Mouse (Mus musculus): ENCODE results near the gene Gm49336. TPM values are rescaled to one million over a fixed set of nuclear protein-coding genes. Genes with fewer than 3 reads are reported as not detected.

Gm49336 gene
- polyA plus RNA-seq, 1 experiment from 2014 or later: 86.7 TPM

DNA sequence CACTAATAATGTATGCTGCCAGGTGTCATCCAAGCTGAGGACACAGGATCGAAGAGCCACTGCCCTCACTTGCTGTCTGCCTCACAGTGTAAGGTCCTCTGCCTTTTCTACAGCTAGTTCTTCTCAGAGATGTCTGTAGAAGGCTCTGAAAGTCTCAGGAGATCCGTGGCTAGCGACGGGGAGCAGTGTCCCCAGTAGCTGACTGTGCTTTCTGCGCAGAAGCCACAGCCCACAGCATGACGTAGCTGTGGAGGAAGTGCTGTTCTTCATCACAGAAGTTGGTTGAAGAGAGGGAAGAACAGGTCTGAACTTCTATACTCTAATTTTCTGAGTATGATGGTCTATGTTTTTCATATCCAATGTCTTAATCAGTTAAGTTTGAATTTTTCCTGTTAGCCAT, 18.0 kb upstream of the Gm49336 start:
- no peaks in the 10 kb centered on the region for H3K9me3 ChIP-seq (ENCODE audit: control insufficient read depth, low read length)
- H3K4me1 ChIP-seq (ENCODE audit: control insufficient read depth, insufficient read depth, low read length): peaks cover 9% of the 10 kb centered on the region
- DNase-seq (ENCODE audit: low spot score, missing footprints) (no peak), ATAC-seq (ENCODE audit: low FRiP score) (no peak)
- WGBS: 86% methylated on average over 6 of the region's 6 CpGs
- H3K27me3 ChIP-seq (ENCODE audit: control insufficient read depth, insufficient read depth, low read length): no peaks in the 10 kb centered on the region
- H3K36me3 ChIP-seq (ENCODE audit: control insufficient read depth, insufficient read depth, low read length): no peaks in the 10 kb centered on the region
- no peak overlapping the region for H3K4me3 ChIP-seq (ENCODE audit: low read depth, low read length)
- H3K9ac ChIP-seq (ENCODE audit: low read length): no peak overlapping the region
- H3K4me2 ChIP-seq: no peak overlapping the region
- no peak overlapping the region for H3K27ac ChIP-seq (ENCODE audit: low read depth, low read length)

DNA sequence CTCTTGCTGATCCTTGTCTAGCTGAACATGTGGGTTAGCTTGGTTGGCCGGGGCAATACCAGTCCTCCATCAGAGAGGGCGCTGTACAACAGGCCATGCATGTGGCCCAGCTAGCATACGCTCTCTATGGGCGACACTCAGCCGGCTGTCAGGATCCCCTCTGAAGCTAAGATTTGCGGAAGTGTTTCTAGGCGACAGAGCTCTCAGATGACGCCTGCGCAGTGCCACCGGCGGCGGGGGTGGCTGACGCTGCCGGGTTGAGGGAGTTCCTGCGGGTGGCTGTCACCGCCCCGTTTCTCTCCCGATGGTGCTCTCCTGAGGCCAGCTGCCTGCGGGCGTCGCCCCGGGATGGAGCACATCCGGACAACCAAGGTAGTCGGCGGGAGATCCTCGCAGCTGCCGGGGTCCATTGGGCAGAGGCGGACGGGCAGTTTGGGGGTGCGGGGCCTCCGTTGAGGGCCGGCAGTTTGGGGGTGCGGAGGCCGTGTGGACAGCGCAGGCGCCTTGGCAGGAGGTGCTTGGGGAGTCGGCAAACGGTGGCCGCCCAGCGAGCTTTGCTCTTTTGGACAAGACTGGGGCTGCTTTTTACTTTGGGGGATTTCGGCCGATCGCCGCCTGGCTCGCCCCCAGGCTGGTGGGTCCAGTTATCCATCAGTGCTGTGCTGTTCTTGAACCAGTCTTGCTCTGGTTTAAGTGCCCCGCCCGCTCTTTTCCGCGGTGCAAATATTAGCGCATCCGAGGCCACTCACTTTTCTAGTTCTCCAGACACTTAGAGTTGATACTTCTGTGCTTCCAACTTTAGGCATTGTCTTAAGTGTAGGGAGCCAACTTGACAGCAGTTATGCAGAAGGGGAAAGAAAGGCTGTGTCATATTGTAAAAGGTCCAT, 13.9 kb upstream of the Gm49336 start, which contains the start of gene Mtmr6:
TSS of gene Mtmr6 (plus strand) at position 239 of the 887 bp plus-strand sequence.
- H3K27me3 ChIP-seq (ENCODE audit: control insufficient read depth, insufficient read depth, low read length): no peaks in the 10 kb centered on the region
- peak within 1 kb of the TSS; percentile 72 for H3K4me2 ChIP-seq
- H3K9ac ChIP-seq (ENCODE audit: low read length): peak within 1 kb of the TSS; percentile 83
- DNase-seq (ENCODE audit: low spot score, missing footprints) (peak; percentile 99), ATAC-seq (ENCODE audit: low FRiP score) (peak; percentile 99)
- under 1% methylated on average over 51 of the region's 51 CpGs for WGBS
- H3K27ac ChIP-seq (ENCODE audit: low read depth, low read length): peak within 1 kb of the TSS; percentile 65; the same call in 1 of the 2 replicates
- no peaks in the 10 kb centered on the region for H3K9me3 ChIP-seq (ENCODE audit: control insufficient read depth, low read length)
- H3K4me3 ChIP-seq (ENCODE audit: low read depth, low read length): peak within 1 kb of the TSS; percentile 80
- no peaks in the 10 kb centered on the region for H3K36me3 ChIP-seq (ENCODE audit: control insufficient read depth, insufficient read depth, low read length)
- peaks cover 9% of the 10 kb centered on the region for H3K4me1 ChIP-seq (ENCODE audit: control insufficient read depth, insufficient read depth, low read length)

DNA sequence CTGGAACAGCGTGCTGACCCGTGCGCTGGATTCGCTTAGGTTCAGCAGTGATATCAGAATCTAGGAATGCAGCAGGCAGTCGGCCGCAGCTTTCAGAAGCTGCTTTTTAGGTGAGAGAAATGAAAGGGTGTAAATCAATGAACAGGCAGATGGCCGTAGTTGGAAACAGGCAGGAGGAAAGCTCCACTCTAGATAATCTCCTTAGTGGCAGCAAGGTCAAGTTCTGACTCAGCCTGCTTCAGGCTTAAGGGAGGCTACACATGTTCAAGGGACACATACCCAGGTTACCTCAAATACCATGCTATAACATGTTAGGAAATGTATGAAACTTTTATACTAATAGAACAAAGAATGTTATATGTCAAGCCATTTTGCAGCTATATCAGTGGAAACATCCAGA, 11.0 kb upstream of the Gm49336 start:
- Histone ChIP-seq H3K27me3 (ENCODE audit: control insufficient read depth, insufficient read depth, low read length) (no peaks in the 10 kb centered on the region), H3K9me3 (ENCODE audit: control insufficient read depth, low read length) (no peaks in the 10 kb centered on the region), H3K4me3 (ENCODE audit: low read depth, low read length) (no peak overlapping the region), H3K27ac (ENCODE audit: low read depth, low read length) (no peak overlapping the region), H3K36me3 (ENCODE audit: control insufficient read depth, insufficient read depth, low read length) (no peaks in the 10 kb centered on the region), H3K9ac (ENCODE audit: low read length) (no peak overlapping the region), H3K4me1 (ENCODE audit: control insufficient read depth, insufficient read depth, low read length) (peaks cover 9% of the 10 kb centered on the region), H3K4me2 (no peak overlapping the region)
- DNase-seq (ENCODE audit: low spot score, missing footprints) (no peak), ATAC-seq (ENCODE audit: low FRiP score) (no peak)
- WGBS: 70% methylated on average over 7 of the region's 7 CpGs

DNA sequence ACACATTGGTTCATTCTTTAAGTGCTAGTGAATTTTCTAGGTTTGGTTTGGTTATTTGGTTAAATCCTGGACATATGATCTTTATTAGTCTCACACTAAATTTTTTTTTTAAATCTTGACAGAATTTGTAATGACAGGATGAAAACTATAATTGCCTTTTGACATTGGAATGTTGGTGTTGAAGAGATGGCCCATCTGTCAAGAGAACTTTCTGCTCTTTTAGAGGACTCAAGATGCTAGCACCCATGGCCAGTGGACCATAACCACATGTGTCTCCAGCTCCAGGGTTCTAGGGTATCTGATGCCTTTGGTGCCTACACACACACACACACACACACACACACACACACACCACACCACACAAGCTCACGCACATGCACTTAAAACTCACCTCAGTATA, 6.5 kb upstream of the Gm49336 start:
- no peaks in the 10 kb centered on the region for H3K36me3 ChIP-seq (ENCODE audit: control insufficient read depth, insufficient read depth, low read length)
- H3K9me3 ChIP-seq (ENCODE audit: control insufficient read depth, low read length): no peaks in the 10 kb centered on the region
- H3K27me3 ChIP-seq (ENCODE audit: control insufficient read depth, insufficient read depth, low read length): no peaks in the 10 kb centered on the region
- H3K4me3 ChIP-seq (ENCODE audit: low read depth, low read length): no peak overlapping the region
- no peak overlapping the region for H3K9ac ChIP-seq (ENCODE audit: low read length)
- WGBS: 90% methylated on average over 1 of the region's 1 CpGs
- ATAC-seq (ENCODE audit: low FRiP score) (no peak), DNase-seq (ENCODE audit: low spot score, missing footprints) (no peak)
- H3K4me1 ChIP-seq (ENCODE audit: control insufficient read depth, insufficient read depth, low read length): no peaks in the 10 kb centered on the region
- no peak overlapping the region for H3K27ac ChIP-seq (ENCODE audit: low read depth, low read length)
- no peak overlapping the region for H3K4me2 ChIP-seq

DNA sequence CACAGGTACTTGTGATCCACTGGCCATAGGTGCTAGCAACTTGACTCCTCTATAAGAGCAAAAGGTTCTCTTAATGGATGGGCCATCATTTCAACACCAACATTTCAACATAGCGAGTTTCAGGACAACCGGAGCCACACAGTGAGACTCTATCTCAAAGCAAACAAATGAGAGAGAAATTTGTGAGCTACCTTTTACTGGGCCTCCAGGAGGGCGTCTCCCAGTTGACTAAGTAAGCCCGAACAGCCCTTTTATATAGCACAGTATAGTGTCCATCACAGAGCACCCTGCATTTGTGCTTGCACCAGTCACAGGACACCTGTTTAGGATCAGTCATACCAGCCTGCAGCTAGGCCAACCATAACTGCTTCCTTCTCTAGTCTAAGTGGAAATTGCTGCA, 5.8 kb upstream of the Gm49336 start:
- H3K4me1 ChIP-seq (ENCODE audit: control insufficient read depth, insufficient read depth, low read length): peaks cover 6% of the 10 kb centered on the region
- H3K36me3 ChIP-seq (ENCODE audit: control insufficient read depth, insufficient read depth, low read length): no peaks in the 10 kb centered on the region
- DNase-seq (ENCODE audit: low spot score, missing footprints) (no peak), ATAC-seq (ENCODE audit: low FRiP score) (no peak)
- no peaks in the 10 kb centered on the region for H3K27me3 ChIP-seq (ENCODE audit: control insufficient read depth, insufficient read depth, low read length)
- no peak overlapping the region for H3K4me2 ChIP-seq
- no peak overlapping the region for H3K9ac ChIP-seq (ENCODE audit: low read length)
- 77% methylated on average over 4 of the region's 4 CpGs for WGBS
- H3K27ac ChIP-seq (ENCODE audit: low read depth, low read length): no peak overlapping the region
- H3K4me3 ChIP-seq (ENCODE audit: low read depth, low read length): no peak overlapping the region
- H3K9me3 ChIP-seq (ENCODE audit: control insufficient read depth, low read length): no peaks in the 10 kb centered on the region

DNA sequence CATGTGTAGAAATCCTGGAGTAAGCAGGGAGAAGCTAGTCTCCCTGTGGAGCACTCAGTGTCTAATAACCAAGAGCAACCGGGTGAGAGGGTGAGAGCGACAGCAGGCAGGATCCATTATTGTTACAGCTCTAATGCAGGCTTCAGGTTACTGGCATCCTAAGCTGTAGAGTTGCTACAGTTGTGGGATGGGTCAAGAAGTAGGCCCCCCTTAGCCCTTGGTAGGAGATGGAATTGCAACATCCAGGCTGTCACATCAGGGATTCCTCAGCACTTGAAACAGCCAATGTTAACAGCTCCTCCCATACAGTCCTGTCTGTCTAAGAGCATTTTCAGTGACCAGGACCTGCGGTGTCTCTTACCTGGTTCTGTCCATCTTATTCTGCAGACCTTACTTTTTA, 5.0 kb upstream of the Gm49336 start:
- Histone ChIP-seq H3K27ac (ENCODE audit: low read depth, low read length) (no peak overlapping the region), H3K4me3 (ENCODE audit: low read depth, low read length) (no peak overlapping the region), H3K4me2 (no peak overlapping the region), H3K9me3 (ENCODE audit: control insufficient read depth, low read length) (no peaks in the 10 kb centered on the region), H3K36me3 (ENCODE audit: control insufficient read depth, insufficient read depth, low read length) (no peaks in the 10 kb centered on the region), H3K27me3 (ENCODE audit: control insufficient read depth, insufficient read depth, low read length) (no peaks in the 10 kb centered on the region), H3K9ac (ENCODE audit: low read length) (no peak overlapping the region), H3K4me1 (ENCODE audit: control insufficient read depth, insufficient read depth, low read length) (peaks cover 6% of the 10 kb centered on the region)
- no peak for DNase-seq (ENCODE audit: low spot score, missing footprints)
- no peak for ATAC-seq (ENCODE audit: low FRiP score)
- WGBS: 26% methylated on average over 3 of the region's 3 CpGs

DNA sequence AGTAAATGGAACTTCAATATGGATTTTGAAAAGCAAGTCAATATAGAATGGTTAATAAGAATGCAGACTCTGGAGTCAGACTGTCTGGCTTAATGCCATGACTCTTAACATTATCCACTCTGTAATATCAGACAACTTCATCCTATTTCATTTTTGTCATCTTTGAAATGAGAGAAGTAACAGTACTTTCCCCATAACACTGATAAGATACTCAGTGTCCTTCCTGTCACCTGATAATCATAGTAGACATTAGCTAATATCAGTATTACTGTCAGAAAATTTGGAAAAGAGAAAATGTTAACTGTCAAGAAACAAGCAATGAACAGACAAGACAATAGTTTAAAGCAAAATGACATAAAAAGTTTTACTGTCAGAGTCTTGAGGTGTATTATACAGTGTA, 3.5 kb upstream of the Gm49336 start:
- Histone ChIP-seq H3K36me3 (ENCODE audit: control insufficient read depth, insufficient read depth, low read length) (no peaks in the 10 kb centered on the region), H3K27ac (ENCODE audit: low read depth, low read length) (no peak overlapping the region)

DNA sequence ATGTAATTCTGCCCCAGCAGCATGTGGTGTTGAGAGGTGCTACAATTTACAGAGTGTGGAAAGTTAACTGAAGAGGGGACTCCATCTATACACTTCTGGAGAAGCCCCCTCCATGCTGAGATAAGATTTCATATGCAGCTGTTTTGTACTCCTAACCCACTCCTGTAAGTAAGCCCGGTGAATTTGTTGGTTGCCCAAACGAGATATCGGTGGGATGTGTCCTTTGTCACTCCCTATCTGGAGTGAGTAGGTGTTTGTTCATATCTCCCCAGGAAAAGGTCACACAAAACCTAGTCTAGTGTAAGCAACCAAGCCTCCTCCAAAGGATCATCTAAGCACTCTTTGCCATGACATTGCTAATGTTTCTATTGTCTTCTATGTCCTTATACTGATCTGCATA, 2.2 kb upstream of the Gm49336 start:
- H3K27me3 ChIP-seq (ENCODE audit: control insufficient read depth, insufficient read depth, low read length): no peaks in the 10 kb centered on the region
- ATAC-seq (ENCODE audit: low FRiP score) (no peak), DNase-seq (ENCODE audit: low spot score, missing footprints) (no peak)
- 96% methylated on average over 3 of the region's 3 CpGs for WGBS
- H3K9ac ChIP-seq (ENCODE audit: low read length): no peak overlapping the region
- H3K4me2 ChIP-seq: no peak overlapping the region
- H3K27ac ChIP-seq (ENCODE audit: low read depth, low read length): no peak overlapping the region
- no peaks in the 10 kb centered on the region for H3K36me3 ChIP-seq (ENCODE audit: control insufficient read depth, insufficient read depth, low read length)
- H3K4me1 ChIP-seq (ENCODE audit: control insufficient read depth, insufficient read depth, low read length): peaks cover 9% of the 10 kb centered on the region
- no peaks in the 10 kb centered on the region for H3K9me3 ChIP-seq (ENCODE audit: control insufficient read depth, low read length)
- H3K4me3 ChIP-seq (ENCODE audit: low read depth, low read length): no peak overlapping the region

More for the DNA sequence above, 3.5 kb upstream of the Gm49336 start:
- no peaks in the 10 kb centered on the region for H3K27me3 ChIP-seq (ENCODE audit: control insufficient read depth, insufficient read depth, low read length)
- H3K4me3 ChIP-seq (ENCODE audit: low read depth, low read length): no peak overlapping the region
- H3K4me2 ChIP-seq: no peak overlapping the region
- H3K9ac ChIP-seq (ENCODE audit: low read length): no peak overlapping the region
- no peaks in the 10 kb centered on the region for H3K9me3 ChIP-seq (ENCODE audit: control insufficient read depth, low read length)
- DNase-seq (ENCODE audit: low spot score, missing footprints) (no peak), ATAC-seq (ENCODE audit: low FRiP score) (no peak)
- peaks cover 9% of the 10 kb centered on the region for H3K4me1 ChIP-seq (ENCODE audit: control insufficient read depth, insufficient read depth, low read length)
